Mouse (Mus musculus) midbrain, embryonic 16.5 days (tissue): ENCODE data around the gene Ceacam20. TPM values are rescaled to one million over a fixed set of nuclear protein-coding genes. Genes with fewer than 3 reads are reported as not detected.

Experiments used
- ATAC-seq: fragments of 200-750 bp; cut with Nextera tagmentation; 2 replicates; pipeline ENCODE4 v1.8.0; 2017; ENCODE audit warnings: moderate TSS enrichment
- H3K27ac ChIP-seq: fragments of 300-500 bp; sonication (generic); 2 replicates; pipeline ENCODE4 v1.5.1; 2014; ENCODE audit warnings: mild to moderate bottlenecking, low read length, mixed read lengths
- H3K27me3 ChIP-seq: fragments of 300-500 bp; sonication (generic); 2 replicates; pipeline ENCODE4 v1.6.1; 2014; ENCODE audit warnings: low read depth, low read length, mixed read lengths; ENCODE audit not compliant: control insufficient read depth, insufficient read depth
- H3K36me3 ChIP-seq: fragments of 300-500 bp; sonication (generic); 2 replicates; pipeline ENCODE4 v1.6.1; 2014; ENCODE audit warnings: mild to moderate bottlenecking, low read length, moderate library complexity, mixed read lengths; ENCODE audit not compliant: control insufficient read depth, insufficient read depth
- H3K4me1 ChIP-seq: fragments of 300-500 bp; sonication (generic); 2 replicates; pipeline ENCODE4 v1.6.1; 2014; ENCODE audit warnings: mild to moderate bottlenecking, low read length, mixed read lengths; ENCODE audit not compliant: control insufficient read depth, insufficient read depth
- H3K4me2 ChIP-seq: fragments of 300-500 bp; sonication (generic); 2 replicates; pipeline ENCODE4 v1.6.1; 2014; ENCODE audit warnings: mild to moderate bottlenecking, low read length, mixed read lengths
- H3K4me3 ChIP-seq: fragments of 300-500 bp; sonication (generic); 2 replicates; pipeline ENCODE4 v1.5.1; 2014; ENCODE audit warnings: low read depth, mild to moderate bottlenecking, low read length, moderate library complexity, mixed read lengths
- H3K9ac ChIP-seq: fragments of 300-500 bp; sonication (generic); 2 replicates; pipeline ENCODE4 v1.6.1; 2014; ENCODE audit warnings: low read depth, low read length, mixed read lengths
- H3K9me3 ChIP-seq: fragments of 300-500 bp; sonication (generic); replicated peaks from 2 replicates; pipeline ENCODE4 v1.6.1; 2014; ENCODE audit warnings: mild to moderate bottlenecking, low read length, mixed read lengths; ENCODE audit not compliant: control insufficient read depth, poor library complexity, severe bottlenecking
- WGBS: fragments of 180-500 bp; shearing (Covaris S2); extraction: QIAGEN DNeasy Blood & Tissue Kit; methylation state at CpG from one replicate; pipeline ENCODE4 v1.1.7; 2014; 5-methylcytosine and 5-hydroxymethylcytosine counted together
- polyA plus RNA-seq: library from polyadenylated mRNA; unstranded; fragments of >200 nt; fragmentation: Nextera tagmentation; extraction: Ambion mirVana; gene quantifications from 2 replicates; pipeline ENCODE4 v1.2.1, GENCODE M21; 2015

The Ceacam20 gene
- polyA plus RNA-seq, 1 experiment from 2014 or later = not detected

DNA sequence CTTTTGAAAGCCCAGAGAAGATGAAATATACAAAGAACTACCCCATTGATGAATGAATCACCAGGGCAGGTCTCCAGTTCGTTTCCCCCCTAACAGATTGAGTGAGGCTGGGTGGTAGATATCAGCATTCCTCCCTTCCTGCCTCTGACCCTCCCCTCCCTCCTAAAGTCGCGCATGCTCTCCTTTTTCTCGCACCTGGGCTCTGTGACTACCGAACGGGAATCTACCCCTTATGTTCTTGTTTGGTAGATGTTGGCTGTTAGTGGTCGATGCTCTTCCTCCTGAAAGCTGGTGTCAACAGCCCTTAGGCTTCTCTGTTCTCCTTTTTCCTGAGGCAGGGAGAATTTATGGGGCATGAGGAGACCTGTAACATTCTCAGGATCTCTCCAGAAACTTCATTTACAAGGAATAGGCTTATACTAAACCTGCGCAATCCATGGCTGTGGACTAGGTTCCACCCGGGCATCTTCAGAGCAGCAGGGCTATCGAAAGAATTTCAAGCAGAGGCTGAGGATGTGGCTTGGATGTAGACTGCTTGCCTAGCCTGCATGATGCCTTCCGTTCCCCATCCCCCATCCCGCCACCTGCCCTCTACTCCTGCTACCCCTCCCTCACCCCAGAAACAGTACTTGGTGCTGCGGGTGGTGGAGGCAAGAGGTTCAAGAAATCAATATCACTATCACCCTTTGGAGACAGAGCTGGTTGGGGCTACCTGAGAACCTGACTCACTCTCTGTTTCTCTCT is 32.9 kb upstream of the Ceacam20 start:
- peak overlapping the region; percentile 61 for H3K4me2 ChIP-seq
- peak overlapping the region; percentile 31 for H3K27ac ChIP-seq
- H3K4me3 ChIP-seq = peak overlapping the region; percentile 14; the same call in 1 of the 2 replicates
- peak overlapping the region; percentile 46; the same call in 1 of the 2 replicates for H3K9ac ChIP-seq
- H3K9me3 ChIP-seq = no peaks in the 10 kb centered on the region
- H3K4me1 ChIP-seq = peaks cover 7% of the 10 kb centered on the region; the same call in 1 of the 2 replicates
- no peaks in the 10 kb centered on the region for H3K27me3 ChIP-seq
- H3K36me3 ChIP-seq = no peaks in the 10 kb centered on the region
- peak; percentile 52 for ATAC-seq
- WGBS = 36% methylated on average over 13 of the region's 13 CpGs

DNA sequence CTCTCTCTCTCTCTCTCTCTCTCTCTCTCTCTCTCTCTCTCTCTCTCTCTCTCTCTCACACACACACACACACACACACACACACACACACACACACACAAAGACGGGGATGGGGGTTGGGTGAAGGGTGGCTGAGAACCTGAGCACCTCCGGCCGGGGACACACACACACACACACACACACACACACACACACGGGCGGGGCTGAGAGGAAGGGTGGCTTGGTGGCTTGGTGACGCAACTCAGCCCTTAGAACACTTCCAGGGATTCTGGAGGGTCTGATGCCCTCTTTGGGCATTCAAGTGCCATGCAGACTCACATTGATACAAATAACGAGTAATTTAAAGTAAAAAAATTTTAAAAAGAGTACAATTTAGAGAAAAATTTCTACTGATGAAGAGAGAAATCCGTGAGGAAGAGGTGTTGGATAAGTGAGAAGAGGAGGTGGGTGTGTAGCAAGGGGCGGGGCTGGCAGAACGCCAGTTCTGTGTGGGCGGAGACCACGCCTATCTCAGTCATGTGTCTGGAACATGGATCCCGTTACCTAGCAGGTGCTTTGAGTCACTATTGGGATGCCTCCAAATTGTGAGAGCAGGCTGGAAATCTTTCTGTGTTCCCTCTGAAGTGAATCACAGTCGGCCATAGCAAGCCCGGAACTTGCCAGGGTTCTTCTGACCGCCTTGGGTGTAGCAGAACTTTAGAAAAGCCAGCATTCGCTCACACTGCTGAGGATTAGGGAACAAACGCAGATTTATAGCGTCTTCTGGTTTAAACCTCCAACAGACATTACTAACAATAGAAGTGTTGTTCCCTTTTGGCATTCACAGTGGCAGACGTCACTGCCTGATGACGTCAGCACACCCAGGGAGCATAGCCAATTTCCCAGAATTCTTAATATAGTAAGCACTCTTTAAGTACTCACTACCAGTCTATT is 32.1 kb upstream of the Ceacam20 start:
- peak; percentile 79 for ATAC-seq
- peaks cover 7% of the 10 kb centered on the region; the same call in 1 of the 2 replicates for H3K4me1 ChIP-seq
- no peaks in the 10 kb centered on the region for H3K36me3 ChIP-seq
- H3K27ac ChIP-seq = peak overlapping the region; percentile 73
- WGBS = 28% methylated on average over 21 of the region's 21 CpGs
- H3K9ac ChIP-seq = peak overlapping the region; percentile 46; the same call in 1 of the 2 replicates
- no peaks in the 10 kb centered on the region for H3K27me3 ChIP-seq
- no peaks in the 10 kb centered on the region for H3K9me3 ChIP-seq
- H3K4me3 ChIP-seq = peak overlapping the region; percentile 29
- peak overlapping the region; percentile 61 for H3K4me2 ChIP-seq

DNA sequence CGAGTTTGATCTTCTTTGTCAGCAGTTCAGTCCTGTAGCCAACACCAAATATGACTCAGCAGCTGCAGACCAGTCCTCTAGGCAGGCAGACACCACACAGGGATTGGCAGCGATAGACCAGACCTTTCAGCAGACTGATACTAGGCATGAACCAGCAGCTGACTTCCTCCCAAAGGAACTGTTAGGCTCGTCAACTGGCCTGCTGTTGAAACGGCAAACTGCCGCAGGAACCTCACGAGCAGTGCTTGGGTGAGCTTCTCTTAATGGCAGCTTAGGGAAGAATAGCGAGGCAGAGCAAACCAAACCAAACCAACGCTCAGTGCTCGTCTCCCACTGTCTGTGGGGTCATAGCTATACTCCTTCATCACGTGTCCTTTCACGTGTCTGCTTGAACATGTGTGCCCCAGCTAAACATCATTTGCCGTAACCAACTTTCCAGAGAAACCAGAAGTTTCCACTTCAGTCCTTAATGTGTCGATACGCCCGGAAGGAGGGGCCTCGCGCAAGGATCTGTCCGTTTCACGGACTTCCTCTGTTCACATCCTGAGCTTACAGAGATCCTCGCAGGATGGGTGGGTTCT is 30.0 kb upstream of the Ceacam20 start:
- Histone ChIP-seq H3K4me1 (peaks cover 7% of the 10 kb centered on the region; the same call in 1 of the 2 replicates), H3K4me3 (no peak overlapping the region), H3K9me3 (no peaks in the 10 kb centered on the region), H3K4me2 (no peak overlapping the region), H3K27ac (no peak overlapping the region), H3K27me3 (no peaks in the 10 kb centered on the region), H3K36me3 (no peaks in the 10 kb centered on the region), H3K9ac (no peak overlapping the region)
- 85% methylated on average over 20 of the region's 20 CpGs for WGBS
- no peak for ATAC-seq

DNA sequence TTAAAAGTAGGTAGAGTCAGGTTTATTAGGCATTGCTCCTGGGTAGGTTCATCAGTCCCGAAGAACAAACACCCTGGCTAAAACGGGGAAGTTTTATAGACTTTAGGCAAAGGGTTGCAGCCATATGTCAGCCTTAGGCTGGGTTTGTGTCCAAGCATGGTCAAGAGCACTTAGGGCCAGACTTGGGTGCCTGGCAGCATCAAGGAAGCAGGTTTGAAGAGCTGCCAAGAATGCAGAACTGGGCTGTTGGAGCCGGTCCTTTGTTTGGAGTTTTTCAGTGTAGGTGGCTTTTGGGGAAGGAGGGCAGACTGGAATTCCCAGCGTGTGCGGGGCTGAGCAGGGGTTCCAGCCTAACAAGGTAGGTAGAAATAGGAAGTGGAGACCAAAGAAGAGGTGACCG is 29.3 kb upstream of the Ceacam20 start:
- Histone ChIP-seq H3K4me3 (no peak overlapping the region), H3K27ac (no peak overlapping the region), H3K27me3 (no peaks in the 10 kb centered on the region), H3K4me2 (no peak overlapping the region), H3K36me3 (no peaks in the 10 kb centered on the region), H3K9me3 (no peaks in the 10 kb centered on the region), H3K4me1 (peaks cover 7% of the 10 kb centered on the region; the same call in 1 of the 2 replicates), H3K9ac (no peak overlapping the region)
- no peak for ATAC-seq
- WGBS = 78% methylated on average over 6 of the region's 6 CpGs

DNA sequence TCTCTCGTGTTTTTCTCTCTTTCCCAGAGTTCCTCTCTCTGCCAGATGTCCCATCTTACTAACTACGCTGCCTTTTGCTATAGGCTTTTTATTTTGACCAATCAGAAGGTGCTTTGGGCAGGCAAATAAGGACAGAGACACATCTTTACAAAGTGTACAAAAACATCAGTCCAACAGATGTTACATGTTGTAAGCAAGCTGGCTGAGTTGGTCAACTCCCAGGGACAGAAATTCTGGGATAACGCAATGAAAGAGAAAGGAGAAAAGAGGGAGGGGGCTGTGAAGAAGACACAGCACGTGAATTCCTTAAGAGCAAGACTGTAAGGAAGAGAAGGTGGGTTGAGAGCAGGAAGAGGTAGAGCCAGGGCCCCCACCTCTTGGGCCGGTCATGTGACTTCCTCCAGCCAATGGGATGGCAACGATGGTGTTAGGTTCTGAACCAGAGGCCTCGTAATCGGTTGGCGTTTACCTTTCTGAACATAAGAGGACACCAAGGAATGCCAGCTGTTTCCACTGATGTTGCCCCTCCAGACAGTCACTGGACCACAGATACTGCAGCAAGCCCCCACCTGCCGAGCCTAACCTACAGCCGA is 27.9 kb upstream of the Ceacam20 start:
- WGBS = 88% methylated on average over 11 of the region's 11 CpGs
- Histone ChIP-seq H3K9me3 (no peaks in the 10 kb centered on the region), H3K27me3 (no peaks in the 10 kb centered on the region), H3K4me3 (no peak overlapping the region), H3K36me3 (no peaks in the 10 kb centered on the region), H3K4me2 (no peak overlapping the region), H3K4me1 (peaks cover 6% of the 10 kb centered on the region; the same call in 1 of the 2 replicates), H3K27ac (no peak overlapping the region), H3K9ac (no peak overlapping the region)
- no peak for ATAC-seq

DNA sequence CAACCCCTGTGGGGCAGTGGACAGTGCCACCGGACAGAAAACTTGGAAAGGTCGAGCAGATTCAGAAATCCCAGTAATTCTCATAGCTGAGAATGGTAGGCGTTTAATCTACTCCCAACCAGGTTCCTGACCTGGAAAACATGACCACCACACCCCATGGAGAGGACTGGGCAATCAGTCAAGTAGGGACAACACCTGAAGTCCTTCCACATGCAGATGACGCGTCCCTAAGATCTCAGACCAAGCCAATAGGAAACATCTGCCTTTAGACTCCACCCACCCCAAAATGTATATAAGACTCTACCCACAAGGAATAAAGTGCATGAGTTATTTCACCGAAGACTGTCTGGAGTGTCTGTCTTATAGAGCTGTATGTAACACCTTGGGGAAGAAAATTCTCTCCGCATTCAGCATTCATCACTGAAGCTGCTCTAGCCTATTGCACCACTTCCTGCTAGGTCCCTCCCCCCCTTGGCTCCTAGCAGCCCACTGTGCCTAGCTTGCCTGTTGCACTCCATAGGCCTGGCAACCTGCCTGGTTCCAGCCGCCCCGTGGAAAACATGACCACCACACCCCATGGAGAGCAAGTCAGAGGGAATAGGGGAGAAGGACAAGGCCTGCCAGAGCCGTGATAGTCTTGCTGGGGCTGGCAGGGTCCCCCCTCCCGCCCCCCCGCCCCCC is 25.5 kb upstream of the Ceacam20 start:
- Histone ChIP-seq H3K36me3 (no peaks in the 10 kb centered on the region), H3K4me1 (no peaks in the 10 kb centered on the region), H3K9ac (no peak overlapping the region), H3K4me3 (no peak overlapping the region), H3K27ac (no peak overlapping the region), H3K4me2 (no peak overlapping the region), H3K9me3 (no peaks in the 10 kb centered on the region), H3K27me3 (no peaks in the 10 kb centered on the region)
- no peak for ATAC-seq
- 62% methylated on average over 10 of the region's 12 CpGs for WGBS

DNA sequence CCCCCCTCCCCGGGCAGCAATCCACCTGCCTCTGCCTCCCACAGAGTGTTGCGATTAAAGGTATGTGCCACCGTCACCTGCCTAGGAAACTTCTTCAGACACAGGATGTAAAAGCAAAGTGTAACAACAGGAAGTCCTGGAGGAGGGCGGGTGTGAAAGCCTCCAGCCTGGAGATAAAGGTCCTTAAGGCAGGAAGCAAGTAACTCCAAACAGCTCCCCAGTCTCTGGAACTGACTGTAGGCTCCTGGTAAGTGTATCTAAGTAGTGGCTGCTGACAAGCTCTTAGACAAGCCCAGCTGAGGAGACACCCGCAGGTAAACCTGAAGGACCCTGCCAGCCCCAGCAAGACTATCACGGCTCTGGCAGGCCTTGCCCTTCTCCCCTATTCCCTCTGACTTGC is 25.0 kb upstream of the Ceacam20 start:
- no peaks in the 10 kb centered on the region for H3K9me3 ChIP-seq
- no peaks in the 10 kb centered on the region for H3K27me3 ChIP-seq
- H3K27ac ChIP-seq = no peak overlapping the region
- 59% methylated on average over 4 of the region's 6 CpGs for WGBS
- H3K4me2 ChIP-seq = no peak overlapping the region
- no peaks in the 10 kb centered on the region for H3K36me3 ChIP-seq
- no peak for ATAC-seq
- H3K9ac ChIP-seq = no peak overlapping the region
- H3K4me1 ChIP-seq = no peaks in the 10 kb centered on the region
- no peak overlapping the region for H3K4me3 ChIP-seq

DNA sequence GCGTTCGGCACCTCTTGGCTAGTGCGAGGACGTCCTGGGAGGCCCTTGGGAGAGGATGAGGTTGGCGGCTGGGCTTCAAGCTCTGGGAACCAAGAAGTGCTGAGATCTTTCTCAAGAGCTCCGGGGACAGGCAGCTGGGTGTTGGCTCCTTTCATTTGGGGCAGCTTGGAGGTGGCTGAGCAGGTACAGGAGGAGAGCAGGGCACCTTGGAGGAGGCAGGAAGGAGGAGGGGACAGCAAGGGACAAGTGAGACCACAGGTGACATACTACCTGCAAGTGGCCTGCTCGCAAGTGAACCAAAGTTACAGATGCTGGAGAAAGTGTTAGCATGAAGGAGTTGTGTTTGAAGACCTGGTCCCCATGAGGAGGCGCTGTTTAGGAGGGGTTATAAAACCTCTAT is 20.5 kb upstream of the Ceacam20 start:
- Histone ChIP-seq H3K27ac (no peak overlapping the region), H3K9ac (no peak overlapping the region), H3K36me3 (no peaks in the 10 kb centered on the region), H3K4me1 (no peaks in the 10 kb centered on the region), H3K4me2 (no peak overlapping the region), H3K9me3 (no peaks in the 10 kb centered on the region), H3K27me3 (no peaks in the 10 kb centered on the region), H3K4me3 (no peak overlapping the region)
- ATAC-seq = no peak
- WGBS = 94% methylated on average over 8 of the region's 8 CpGs
